Mouse (Mus musculus) liver, postnatal 0 days (tissue): ENCODE measurements around the gene Mrnip.

Source experiments
- CTCF ChIP-seq: sonication (generic); IDR thresholded peaks from 2 replicates; pipeline ENCODE4 v1.5.1; 2016; ENCODE audit warnings: antibody characterized with exemption, low read depth
- EP300 ChIP-seq: IDR thresholded peaks from 2 replicates; pipeline ENCODE4 v1.6.1; 2016; ENCODE audit warnings: antibody characterized with exemption, low read depth, mild to moderate bottlenecking

DNA sequence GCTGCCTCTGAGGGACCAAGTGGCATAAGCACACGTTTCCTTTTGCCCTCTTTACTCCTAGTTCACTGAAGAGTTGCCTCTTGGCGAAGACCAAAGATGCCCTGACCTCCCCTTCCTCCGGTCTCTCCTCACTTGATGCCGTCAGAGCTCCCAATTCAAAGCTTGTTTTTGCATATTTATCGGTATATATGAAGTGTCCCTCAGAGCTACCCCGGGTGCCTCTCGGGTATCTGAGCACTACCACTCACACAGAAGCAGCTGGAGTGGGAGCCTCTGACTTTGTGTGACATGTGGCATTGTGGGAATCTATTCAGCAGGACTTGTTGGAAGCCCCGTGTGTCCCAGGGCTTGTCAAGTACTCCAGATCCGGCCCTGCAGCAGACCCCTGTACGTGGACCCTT lies 42.4 kb upstream of the Mrnip start:
- TF ChIP-seq CTCF (no peak), EP300 (no peak)
